Mouse (Mus musculus) CH12.LX (cell line): Measurements from ENCODE around the gene Ogfod2.

ENCODE experiments used
- HCFC1 ChIP-seq: IDR thresholded peaks from 2 replicates; pipeline ENCODE4 v1.6.1; 2012; ENCODE audit warnings: low read depth, mild to moderate bottlenecking, inconsistent platforms, low read length, improper control_type of control experiment
- IRF4 ChIP-seq: IDR thresholded peaks from 2 replicates; pipeline ENCODE4 v1.6.1; 2014; ENCODE audit warnings: low read depth, mild to moderate bottlenecking, inconsistent platforms, low read length, improper control_type of control experiment
- JUN ChIP-seq: IDR thresholded peaks from 2 replicates; pipeline ENCODE4 v1.6.1; 2011; ENCODE audit warnings: low read depth, mild to moderate bottlenecking, low read length, improper control_type of control experiment, moderate library complexity; ENCODE audit not compliant: insufficient read depth
- MEF2A ChIP-seq: IDR thresholded peaks from 2 replicates; pipeline ENCODE4 v1.6.1; 2014; ENCODE audit warnings: low read depth, mild to moderate bottlenecking, inconsistent platforms, low read length, improper control_type of control experiment, borderline replicate concordance
- USF1 ChIP-seq: IDR thresholded peaks from 2 replicates; pipeline ENCODE4 v1.6.1; 2014; ENCODE audit warnings: low read depth, mild to moderate bottlenecking, inconsistent platforms, low read length, improper control_type of control experiment

DNA sequence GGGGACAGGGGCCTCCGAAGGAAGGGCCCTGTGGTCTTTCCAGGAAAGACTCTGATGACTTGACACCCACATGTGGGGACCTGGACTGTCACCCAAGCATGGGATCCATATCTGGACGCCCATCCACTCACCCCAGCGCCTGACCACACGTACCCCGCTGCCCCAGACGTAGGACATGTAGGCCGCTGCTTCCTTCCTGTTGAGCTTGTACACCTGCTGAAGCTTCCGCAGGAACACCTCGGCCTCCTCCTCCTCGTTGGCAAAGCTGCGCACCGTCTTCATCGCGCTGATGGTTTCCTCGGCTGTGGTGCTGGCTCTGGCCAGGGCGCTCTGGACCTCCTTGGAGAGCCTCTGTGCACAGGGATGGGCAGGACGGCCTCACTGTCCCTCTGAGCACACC, 32.2 kb upstream of the Ogfod2 start:
- TF ChIP-seq MEF2A: no peak
- TF ChIP-seq HCFC1: no peak
- no peak for TF ChIP-seq IRF4
- no peak for TF ChIP-seq JUN
- no peak for TF ChIP-seq USF1
